Mouse (Mus musculus): ENCODE data around the gene Adcy2.

- TF ChIP-seq CTCF (conservative IDR thresholded peaks at IDR 0.05; ENCODE audit: low read length) (no peak), POU5F1 (IDR thresholded peaks at IDR 0.05; ENCODE audit: borderline replicate concordance, low read length) (no peak), NANOG (IDR thresholded peaks at IDR 0.05; ENCODE audit: borderline replicate concordance, low read length) (no peak)
These were observed 253.9 kb downstream of the Adcy2 start for GRCm38 (mm10) chr13:68745426-68745825.
